Mouse (Mus musculus) heart, adult 2 months (tissue): ENCODE data around the gene Ccnd3.

Experiments
- CTCF ChIP-seq: fragments of 200-600 bp; IDR thresholded peaks from 2 replicates; pipeline ENCODE4 v1.8.1; 2022; ENCODE audit warnings: antibody characterized with exemption, mild to moderate bottlenecking, moderate library complexity
- POLR2A ChIP-seq: fragments of 200-500 bp; IDR thresholded peaks from 2 replicates; pipeline ENCODE4 v1.6.1; 2011; ENCODE audit warnings: mild to moderate bottlenecking, low read depth, low read length, control low read depth; ENCODE audit not compliant: insufficient read depth

DNA sequence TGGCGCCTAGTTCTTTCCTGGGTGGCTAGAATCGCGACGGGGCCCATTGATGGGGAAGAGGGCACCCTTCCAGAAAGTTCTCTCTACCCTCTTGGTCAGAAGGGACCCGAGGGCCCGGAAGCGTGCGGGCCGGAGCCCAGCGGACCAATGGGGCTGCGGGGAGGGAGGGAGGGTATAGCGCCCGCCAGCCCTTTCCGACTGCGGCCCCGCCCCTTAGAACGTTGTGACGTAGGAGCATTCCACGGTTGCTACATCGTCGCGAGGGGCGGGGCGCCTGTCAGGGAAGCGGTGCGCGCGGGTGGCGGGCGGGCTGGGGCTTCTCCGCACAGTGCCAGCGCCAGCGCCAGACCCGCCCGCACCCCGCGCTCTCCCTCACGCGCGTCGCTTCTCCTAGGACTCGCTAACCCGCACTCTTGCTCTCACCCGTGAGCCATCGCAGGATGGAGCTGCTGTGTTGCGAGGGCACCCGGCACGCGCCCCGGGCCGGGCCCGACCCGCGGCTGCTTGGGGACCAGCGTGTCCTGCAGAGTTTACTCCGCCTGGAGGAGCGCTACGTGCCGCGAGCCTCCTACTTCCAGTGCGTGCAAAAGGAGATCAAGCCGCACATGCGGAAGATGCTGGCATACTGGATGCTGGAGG, 88.5 kb downstream of the Ccnd3 start:
- TF ChIP-seq POLR2A (peak; percentile 42; the same call in 1 of the 2 replicates), CTCF (no peak)
